Mouse (Mus musculus) liver, postnatal 0 days (tissue): ENCODE data around the gene Fam186b. TPM values are rescaled to one million over a fixed set of nuclear protein-coding genes. Genes with fewer than 3 reads are reported as not detected.
A peak's percentile ranks its signal among the peaks of the same experiment; 100 is the strongest.

ENCODE experiments used
- ATAC-seq: fragments of 200-750 bp; cut with Nextera tagmentation; 2 replicates; pipeline ENCODE4 v1.8.0; 2017; ENCODE audit warnings: mild to moderate bottlenecking, moderate library complexity
- DNase-seq: peaks from one replicate; pipeline ENCODE4 v3.0.0-alpha.2; 2016
- H3K27ac ChIP-seq: fragments of 300-500 bp; sonication (generic); 2 replicates; pipeline ENCODE4 v1.5.1; 2014; ENCODE audit warnings: antibody characterized with exemption, moderate library complexity, mild to moderate bottlenecking, low read depth
- H3K27me3 ChIP-seq: fragments of 300-500 bp; sonication (generic); 2 replicates; pipeline ENCODE4 v1.6.1; 2014; ENCODE audit warnings: low read length, control low read depth, mixed read lengths; ENCODE audit not compliant: insufficient read depth
- H3K36me3 ChIP-seq: fragments of 300-500 bp; sonication (generic); replicated peaks from 2 replicates; pipeline ENCODE4 v1.6.1; 2014; ENCODE audit warnings: mild to moderate bottlenecking, control low read depth, low read length, moderate library complexity, mixed read lengths; ENCODE audit not compliant: insufficient read depth
- H3K4me1 ChIP-seq: fragments of 300-500 bp; sonication (generic); 2 replicates; pipeline ENCODE4 v1.6.1; 2014; ENCODE audit warnings: antibody characterized with exemption, mild to moderate bottlenecking, control low read depth; ENCODE audit not compliant: insufficient read depth
- H3K4me2 ChIP-seq: fragments of 300-500 bp; sonication (generic); 2 replicates; pipeline ENCODE4 v1.6.1; 2014; ENCODE audit warnings: low read depth, mild to moderate bottlenecking, low read length, moderate library complexity, mixed read lengths
- H3K4me3 ChIP-seq: fragments of 300-500 bp; sonication (generic); 2 replicates; pipeline ENCODE4 v1.5.1; 2014; ENCODE audit warnings: low read depth, low read length
- H3K9ac ChIP-seq: fragments of 300-500 bp; sonication (generic); replicated peaks from 2 replicates; pipeline ENCODE4 v1.6.1; 2014; ENCODE audit warnings: mild to moderate bottlenecking, moderate library complexity
- H3K9me3 ChIP-seq: fragments of 300-500 bp; sonication (generic); 2 replicates; pipeline ENCODE4 v1.6.1; 2016; ENCODE audit warnings: mild to moderate bottlenecking, control low read depth, low read length, mixed read lengths
- CTCF ChIP-seq: sonication (generic); IDR thresholded peaks from 2 replicates; pipeline ENCODE4 v1.5.1; 2016; ENCODE audit warnings: antibody characterized with exemption, low read depth
- EP300 ChIP-seq: IDR thresholded peaks from 2 replicates; pipeline ENCODE4 v1.6.1; 2016; ENCODE audit warnings: antibody characterized with exemption, low read depth, mild to moderate bottlenecking
- WGBS: fragments of 180-500 bp; shearing (Covaris S2); extraction: QIAGEN DNeasy Blood & Tissue Kit; methylation state at CpG from one replicate; pipeline ENCODE4 v1.1.7; 2014; ENCODE audit not compliant: insufficient replicate concordance; 5-methylcytosine and 5-hydroxymethylcytosine counted together
- polyA plus RNA-seq: library from polyadenylated mRNA; unstranded; fragments of >200 nt; fragmentation: Nextera tagmentation; extraction: Ambion mirVana; gene quantifications from 2 replicates; pipeline ENCODE4 v1.2.1, GENCODE M21; 2015

Gene Fam186b
- polyA plus RNA-seq, 1 experiment from 2014 or later, result not detected

- no peak overlapping the region for H3K4me3 ChIP-seq
- no peak for TF ChIP-seq EP300
- no peak for TF ChIP-seq CTCF
- H3K4me1 ChIP-seq, result no peaks in the 10 kb centered on the region
- no peak for DNase-seq
- peaks cover 36% of the 10 kb centered on the region for H3K36me3 ChIP-seq
- no peaks in the 10 kb centered on the region for H3K9me3 ChIP-seq
- no peaks in the 10 kb centered on the region for H3K27me3 ChIP-seq
- 80% methylated on average over 9 of the region's 9 CpGs for WGBS
- no peak for ATAC-seq
- no peak overlapping the region for H3K4me2 ChIP-seq
- H3K27ac ChIP-seq, result no peak overlapping the region
- no peak overlapping the region for H3K9ac ChIP-seq
Measured at GRCm38 (mm10) chr15:99324151-99324550, 28.5 kb upstream of the Fam186b start.

- Histone ChIP-seq H3K9me3 (no peaks in the 10 kb centered on the region), H3K36me3 (peaks cover 44% of the 10 kb centered on the region), H3K4me1 (peaks cover 4% of the 10 kb centered on the region; the same call in 1 of the 2 replicates), H3K9ac (no peak overlapping the region), H3K27me3 (no peaks in the 10 kb centered on the region), H3K4me2 (no peak overlapping the region), H3K27ac (no peak overlapping the region), H3K4me3 (no peak overlapping the region)
- TF ChIP-seq CTCF, result no peak
- no peak for TF ChIP-seq EP300
- 73% methylated on average over 9 of the region's 9 CpGs for WGBS
- no peak for ATAC-seq
- no peak for DNase-seq
Measured at GRCm38 (mm10) chr15:99320978-99321377, 25.3 kb upstream of the Fam186b start.

GRCm38 (mm10) chr15:99320168-99320674, 24.5 kb upstream of the Fam186b start:
- DNase-seq (no peak), ATAC-seq (no peak)
- Histone ChIP-seq H3K27me3 (no peaks in the 10 kb centered on the region), H3K4me2 (no peak overlapping the region), H3K36me3 (peaks cover 47% of the 10 kb centered on the region), H3K4me3 (no peak overlapping the region), H3K27ac (no peak overlapping the region), H3K4me1 (peaks cover 4% of the 10 kb centered on the region; the same call in 1 of the 2 replicates), H3K9ac (no peak overlapping the region), H3K9me3 (no peaks in the 10 kb centered on the region)
- TF ChIP-seq EP300 (no peak), CTCF (no peak)
- WGBS, result 70% methylated on average over 10 of the region's 10 CpGs

GRCm38 (mm10) chr15:99319411-99319871, 23.8 kb upstream of the Fam186b start:
- H3K27ac ChIP-seq, result no peak overlapping the region
- peaks cover 4% of the 10 kb centered on the region; the same call in 1 of the 2 replicates for H3K4me1 ChIP-seq
- WGBS, result 56% methylated on average over 3 of the region's 3 CpGs
- ATAC-seq (no peak), DNase-seq (no peak)
- no peaks in the 10 kb centered on the region for H3K9me3 ChIP-seq
- H3K4me2 ChIP-seq, result no peak overlapping the region
- no peak overlapping the region for H3K9ac ChIP-seq
- no peak overlapping the region for H3K4me3 ChIP-seq
- H3K36me3 ChIP-seq, result peaks cover 43% of the 10 kb centered on the region
- TF ChIP-seq CTCF, result no peak
- TF ChIP-seq EP300, result no peak
- H3K27me3 ChIP-seq, result no peaks in the 10 kb centered on the region

GRCm38 (mm10) chr15:99318861-99319410, 23.2 kb upstream of the Fam186b start:
- Histone ChIP-seq H3K27ac (0 out of 2 replicates have a peak overlapping the region, but pooled peaks have one; percentile 16), H3K4me2 (no peak overlapping the region), H3K36me3 (peaks cover 41% of the 10 kb centered on the region), H3K9me3 (no peaks in the 10 kb centered on the region), H3K4me1 (peaks cover 4% of the 10 kb centered on the region; the same call in 1 of the 2 replicates), H3K4me3 (no peak overlapping the region), H3K9ac (no peak overlapping the region), H3K27me3 (no peaks in the 10 kb centered on the region)
- no peak for TF ChIP-seq CTCF
- TF ChIP-seq EP300, result no peak
- DNase-seq (no peak), ATAC-seq (no peak)
- 76% methylated on average over 14 of the region's 14 CpGs for WGBS

- H3K9ac ChIP-seq, result no peak overlapping the region
- no peak overlapping the region for H3K4me3 ChIP-seq
- H3K27ac ChIP-seq, result peak overlapping the region; percentile 51; the same call in 1 of the 2 replicates
- H3K4me1 ChIP-seq, result peaks cover 4% of the 10 kb centered on the region; the same call in 1 of the 2 replicates
- TF ChIP-seq EP300 (no peak), CTCF (no peak)
- peaks cover 41% of the 10 kb centered on the region for H3K36me3 ChIP-seq
- H3K27me3 ChIP-seq, result no peaks in the 10 kb centered on the region
- WGBS, result 78% methylated on average over 6 of the region's 6 CpGs
- ATAC-seq (no peak), DNase-seq (no peak)
- no peak overlapping the region for H3K4me2 ChIP-seq
- H3K9me3 ChIP-seq, result no peaks in the 10 kb centered on the region
Measured at GRCm38 (mm10) chr15:99318071-99318470, 22.4 kb upstream of the Fam186b start.
